Mouse (Mus musculus) neural tube, embryonic 14.5 days (tissue): ENCODE data around the gene Zwilch. TPM values are rescaled to one million over a fixed set of nuclear protein-coding genes. Genes with fewer than 3 reads are reported as not detected.
"Not testable (repeated sequence)": the region's sequence is repeated elsewhere in the genome, so short reads cannot be mapped to it uniquely, and the experiment has no call there.

Source experiments
- ATAC-seq: fragments of 200-750 bp; cut with Nextera tagmentation; 2 replicates; pipeline ENCODE4 v1.8.0; 2017; ENCODE audit warnings: low read depth, mild to moderate bottlenecking, moderate TSS enrichment, moderate library complexity
- H3K27ac ChIP-seq: fragments of 300-500 bp; sonication (generic); 2 replicates; pipeline ENCODE4 v1.5.1; 2014; ENCODE audit warnings: low read depth, mild to moderate bottlenecking, control low read depth, low read length, moderate library complexity, mixed read lengths
- H3K27me3 ChIP-seq: fragments of 300-500 bp; sonication (generic); 2 replicates; pipeline ENCODE4 v1.6.1; 2014; ENCODE audit warnings: low read length; ENCODE audit not compliant: control insufficient read depth, insufficient read depth
- H3K36me3 ChIP-seq: fragments of 300-500 bp; sonication (generic); 2 replicates; pipeline ENCODE4 v1.6.1; 2014; ENCODE audit warnings: low read length, mixed read lengths; ENCODE audit not compliant: control insufficient read depth, insufficient read depth
- H3K4me1 ChIP-seq: fragments of 300-500 bp; sonication (generic); 2 replicates; pipeline ENCODE4 v1.6.1; 2014; ENCODE audit warnings: low read length; ENCODE audit not compliant: control insufficient read depth, insufficient read depth
- H3K4me2 ChIP-seq: fragments of 300-500 bp; sonication (generic); 2 replicates; pipeline ENCODE4 v1.6.1; 2014; ENCODE audit warnings: mild to moderate bottlenecking, low read depth, low read length, control low read depth
- H3K4me3 ChIP-seq: fragments of 300-500 bp; sonication (generic); 2 replicates; pipeline ENCODE4 v1.5.1; 2014; ENCODE audit warnings: low read depth, low read length, control low read depth, mixed read lengths
- H3K9ac ChIP-seq: fragments of 300-500 bp; sonication (generic); replicated peaks from 2 replicates; pipeline ENCODE4 v1.6.1; 2014; ENCODE audit warnings: low read depth, mild to moderate bottlenecking, control low read depth, low read length, mixed read lengths
- H3K9me3 ChIP-seq: fragments of 300-500 bp; sonication (generic); 2 replicates; pipeline ENCODE4 v1.6.1; 2016; ENCODE audit warnings: low read length; ENCODE audit not compliant: control insufficient read depth
- WGBS: fragments of 180-500 bp; shearing (Covaris S2); extraction: QIAGEN DNeasy Blood & Tissue Kit; methylation state at CpG from one replicate; pipeline ENCODE4 v1.1.7; 2014; 5-methylcytosine and 5-hydroxymethylcytosine counted together
- polyA plus RNA-seq: library from polyadenylated mRNA; unstranded; fragments of >200 nt; fragmentation: Nextera tagmentation; extraction: Ambion mirVana; gene quantifications from 2 replicates; pipeline ENCODE4 v1.2.1, GENCODE M21; 2014

Zwilch gene
- polyA plus RNA-seq, 1 experiment from 2014 or later: 6.0 TPM

DNA sequence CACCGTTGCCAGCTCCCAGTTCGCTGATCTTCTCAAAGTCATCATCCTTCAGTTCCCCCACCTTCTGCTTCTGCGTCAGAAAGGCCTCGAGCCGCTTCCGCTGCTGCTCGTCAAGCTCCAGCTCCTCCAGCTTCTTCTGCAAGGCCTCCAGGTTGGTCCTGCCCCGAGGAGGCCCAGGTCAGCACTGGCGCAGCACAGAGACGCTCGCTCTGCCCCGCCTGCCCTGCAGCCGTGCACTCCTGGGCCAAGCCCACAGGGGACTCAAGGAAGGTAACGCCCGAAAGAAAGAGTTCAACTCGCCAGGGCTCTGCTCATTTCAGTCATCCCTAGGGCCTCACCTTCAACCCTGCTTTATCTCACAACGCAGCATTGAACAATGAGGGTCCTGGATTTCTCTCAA is 41.5 kb upstream of the Zwilch start:
- no peaks in the 10 kb centered on the region for H3K36me3 ChIP-seq
- ATAC-seq: no peak
- H3K4me2 ChIP-seq: no peak overlapping the region
- H3K4me1 ChIP-seq: no peaks in the 10 kb centered on the region
- H3K9me3 ChIP-seq: no peaks in the 10 kb centered on the region
- 94% methylated on average over 17 of the region's 17 CpGs for WGBS
- H3K4me3 ChIP-seq: no peak overlapping the region
- no peak overlapping the region for H3K27ac ChIP-seq
- H3K9ac ChIP-seq: no peak overlapping the region
- no peaks in the 10 kb centered on the region for H3K27me3 ChIP-seq

DNA sequence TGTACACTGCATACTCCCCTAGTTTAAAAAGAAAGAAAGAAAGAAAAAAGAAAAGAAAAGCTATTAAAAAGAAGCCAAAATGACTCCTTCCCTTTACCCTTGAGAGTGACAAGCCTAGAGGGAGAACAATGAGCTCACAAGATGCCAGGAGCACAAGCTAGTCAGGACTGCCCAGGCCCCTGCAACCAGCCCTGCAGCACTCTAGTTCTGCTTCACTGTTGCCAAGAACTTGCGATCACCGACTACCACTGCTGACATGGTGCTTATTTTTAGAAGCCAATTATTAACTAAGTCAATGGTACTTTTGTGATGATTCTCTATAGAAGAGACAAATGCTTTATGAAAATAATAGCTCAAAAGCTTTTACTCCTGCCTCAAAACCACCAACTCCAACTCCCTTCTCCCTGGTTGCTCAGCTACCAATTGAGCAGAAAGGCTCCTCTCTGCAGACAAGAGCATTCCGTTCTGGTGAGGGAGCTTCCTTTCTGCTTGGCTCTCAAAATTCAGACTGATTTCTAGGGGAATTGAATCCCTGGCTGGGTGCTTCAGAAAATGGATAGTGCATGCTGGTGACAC is 34.7 kb upstream of the Zwilch start:
- no peak overlapping the region for H3K27ac ChIP-seq

DNA sequence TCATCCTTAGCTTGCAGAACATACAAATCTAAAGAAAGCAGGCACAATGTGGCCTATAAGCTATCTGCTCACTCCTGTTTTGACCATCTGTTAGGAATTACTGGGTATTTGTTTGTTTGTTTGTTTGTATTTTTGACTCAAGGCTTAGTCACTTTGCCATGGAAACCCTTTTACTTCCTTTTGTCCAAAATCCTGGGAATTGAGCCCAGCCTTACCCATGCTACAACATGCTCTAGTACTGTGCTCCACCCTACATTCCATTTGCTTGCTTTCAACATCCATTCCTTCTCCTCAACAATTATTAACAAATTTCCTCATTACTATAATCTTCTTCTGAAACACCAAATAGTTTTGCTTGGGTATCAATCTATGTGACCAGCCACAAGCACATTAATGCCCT is 30.0 kb upstream of the Zwilch start:
- H3K4me1 ChIP-seq: no peaks in the 10 kb centered on the region
- no peak overlapping the region for H3K4me2 ChIP-seq
- H3K9me3 ChIP-seq: no peaks in the 10 kb centered on the region
- no peak overlapping the region for H3K4me3 ChIP-seq
- H3K27ac ChIP-seq: no peak overlapping the region
- H3K27me3 ChIP-seq: no peaks in the 10 kb centered on the region
- no peak for ATAC-seq
- H3K9ac ChIP-seq: no peak overlapping the region
- H3K36me3 ChIP-seq: peaks cover 12% of the 10 kb centered on the region; the same call in 1 of the 2 replicates

More for the DNA sequence above, 34.7 kb upstream of the Zwilch start:
- Histone ChIP-seq H3K27me3 (no peaks in the 10 kb centered on the region), H3K36me3 (peaks cover 12% of the 10 kb centered on the region; the same call in 1 of the 2 replicates), H3K4me1 (no peaks in the 10 kb centered on the region), H3K4me2 (no peak overlapping the region), H3K9me3 (no peaks in the 10 kb centered on the region), H3K4me3 (no peak overlapping the region), H3K9ac (no peak overlapping the region)
- ATAC-seq: no peak
- 82% methylated on average over 3 of the region's 3 CpGs for WGBS

DNA sequence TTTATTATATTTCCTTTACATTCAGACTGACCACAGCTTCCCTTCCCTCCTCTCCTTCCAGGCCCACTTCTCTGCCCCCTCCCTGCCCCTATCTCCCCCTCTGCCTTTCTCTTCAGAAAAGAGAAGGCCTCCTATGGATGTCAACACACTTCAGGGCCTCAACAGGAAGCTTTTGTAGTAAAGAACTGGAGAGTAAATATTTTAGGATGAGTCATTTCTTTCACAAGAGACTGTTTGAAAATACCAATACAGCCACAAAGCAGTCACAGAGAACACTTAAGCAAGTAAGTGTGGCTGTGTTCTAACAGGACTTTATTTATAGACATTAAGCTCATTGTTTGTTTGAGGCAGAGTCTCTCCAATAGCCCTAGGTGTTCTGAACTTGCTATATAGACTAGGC is 29.4 kb upstream of the Zwilch start:
- no peak for ATAC-seq
- Histone ChIP-seq H3K36me3 (peaks cover 12% of the 10 kb centered on the region; the same call in 1 of the 2 replicates), H3K4me3 (no peak overlapping the region), H3K9ac (no peak overlapping the region), H3K9me3 (no peaks in the 10 kb centered on the region), H3K27ac (no peak overlapping the region), H3K4me1 (no peaks in the 10 kb centered on the region), H3K27me3 (no peaks in the 10 kb centered on the region), H3K4me2 (no peak overlapping the region)

DNA sequence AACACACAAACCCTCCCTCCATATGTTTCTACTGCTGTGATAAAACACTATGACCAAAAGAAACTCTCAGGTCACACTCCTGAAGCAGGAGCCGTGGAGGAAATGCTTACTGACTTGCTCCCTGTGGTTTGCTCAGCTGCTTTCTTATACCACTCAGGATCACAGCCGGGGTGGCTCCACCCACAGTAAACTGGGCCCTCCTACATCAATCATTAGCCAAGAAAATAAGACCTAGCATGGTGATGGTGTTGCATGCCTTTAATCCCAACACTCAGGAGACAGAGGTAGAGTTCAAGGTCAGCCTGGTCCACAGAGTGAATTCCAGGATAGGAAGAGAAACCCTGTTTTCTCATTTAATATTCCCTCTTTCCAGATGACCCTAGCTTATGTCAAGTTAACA is 27.0 kb upstream of the Zwilch start:
- ATAC-seq: no peak
- H3K9me3 ChIP-seq: no peaks in the 10 kb centered on the region
- no peak overlapping the region for H3K4me3 ChIP-seq
- no peaks in the 10 kb centered on the region for H3K27me3 ChIP-seq
- H3K4me1 ChIP-seq: no peaks in the 10 kb centered on the region
- no peak overlapping the region for H3K27ac ChIP-seq
- no peak overlapping the region for H3K9ac ChIP-seq
- peaks cover 12% of the 10 kb centered on the region; the same call in 1 of the 2 replicates for H3K36me3 ChIP-seq
- H3K4me2 ChIP-seq: no peak overlapping the region
- WGBS: 71% methylated on average over 2 of the region's 2 CpGs

DNA sequence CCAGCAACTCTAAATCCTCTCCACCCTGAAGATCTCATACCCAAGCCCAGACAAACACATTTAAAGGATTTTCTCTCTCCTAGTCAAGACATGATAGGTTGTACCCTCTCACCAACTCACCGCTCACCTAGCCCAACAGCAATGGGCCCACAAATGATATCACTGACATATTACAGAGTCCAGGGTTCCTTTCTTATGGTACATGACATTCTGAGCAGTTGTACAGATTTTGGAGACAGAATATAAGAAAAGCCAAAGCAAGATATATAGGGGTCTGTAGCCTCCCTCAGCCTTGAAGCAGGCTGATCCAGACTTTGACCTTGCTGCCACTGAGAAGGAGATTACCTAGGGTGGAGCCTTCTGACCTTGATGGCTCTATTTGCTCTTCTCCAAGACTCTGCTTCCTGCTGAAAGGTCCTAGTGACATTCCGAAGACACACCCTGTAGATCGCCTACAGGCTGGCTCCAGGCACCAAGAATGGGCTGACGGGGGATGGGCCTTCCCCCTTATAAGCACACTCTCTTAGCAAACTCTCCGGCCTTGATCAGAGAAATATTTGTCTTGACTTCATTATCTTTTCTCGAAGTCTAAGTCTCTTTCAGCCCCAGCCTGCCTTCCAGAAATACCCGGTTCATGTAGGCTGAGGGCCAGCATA is 26.0 kb upstream of the Zwilch start:
- H3K4me1 ChIP-seq, H3K4me3 ChIP-seq, H3K27me3 ChIP-seq, ATAC-seq, H3K36me3 ChIP-seq, H3K9ac ChIP-seq, H3K4me2 ChIP-seq, H3K27ac ChIP-seq, H3K9me3 ChIP-seq: not testable (repeated sequence)
- WGBS: 95% methylated on average over 7 of the region's 7 CpGs

DNA sequence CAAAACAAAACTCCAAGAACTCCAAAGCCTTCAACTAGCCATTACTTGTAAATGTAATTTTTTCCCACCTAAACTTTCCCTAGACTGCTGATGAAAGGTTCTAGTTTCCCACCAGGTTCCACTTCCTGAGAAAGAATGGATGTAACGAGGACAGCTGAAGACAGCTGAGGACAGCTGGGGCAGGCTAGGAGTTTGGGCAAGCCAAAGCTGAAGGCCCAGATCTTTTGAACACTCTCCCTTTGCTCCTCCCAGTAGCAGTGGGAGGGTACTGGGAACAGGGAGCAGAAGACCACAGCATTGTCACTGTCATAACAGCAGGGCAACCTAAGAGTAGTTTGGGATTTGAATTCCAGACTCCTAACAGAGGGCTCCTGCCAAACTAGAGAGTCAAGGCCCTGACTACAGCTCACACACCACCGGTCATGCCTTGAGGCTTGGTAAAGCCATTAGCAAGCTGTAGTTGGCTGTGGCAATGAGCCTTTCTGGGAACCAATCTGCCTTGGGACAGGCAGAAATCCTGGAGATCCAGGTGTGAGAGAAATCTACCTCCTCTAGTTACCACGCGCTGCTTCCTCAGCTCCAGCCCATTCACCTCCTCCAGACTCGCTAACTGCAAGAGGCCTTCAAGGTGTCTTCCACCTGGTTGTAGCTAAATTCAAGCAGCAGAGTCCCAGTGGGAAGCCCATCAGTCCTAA is 25.3 kb upstream of the Zwilch start:
- Histone ChIP-seq H3K36me3 (peaks cover 6% of the 10 kb centered on the region; the same call in 1 of the 2 replicates), H3K4me3 (no peak overlapping the region), H3K9ac (no peak overlapping the region), H3K27ac (no peak overlapping the region), H3K4me1 (no peaks in the 10 kb centered on the region), H3K4me2 (no peak overlapping the region), H3K9me3 (no peaks in the 10 kb centered on the region), H3K27me3 (no peaks in the 10 kb centered on the region)
- ATAC-seq: no peak
- WGBS: 96% methylated on average over 5 of the region's 5 CpGs

DNA sequence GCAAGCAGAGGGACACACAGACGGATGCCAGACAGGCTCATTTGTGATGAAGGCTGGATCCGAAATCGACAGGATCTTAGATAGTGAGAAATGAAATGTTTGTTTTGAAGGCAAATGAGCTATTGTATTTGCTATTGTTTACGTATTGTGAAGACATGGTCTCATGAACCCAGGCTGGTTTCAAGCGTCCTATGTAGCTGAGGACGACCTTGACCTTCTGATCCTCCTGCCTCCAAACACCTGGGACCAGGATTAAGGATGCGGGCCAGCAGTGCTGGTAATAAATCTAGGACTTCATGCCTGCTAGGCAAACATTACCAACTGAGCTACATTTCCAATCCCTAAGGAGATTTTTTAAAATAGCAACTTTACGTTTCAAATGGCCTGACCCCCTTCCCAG is 24.6 kb upstream of the Zwilch start:
- Histone ChIP-seq H3K4me3 (no peak overlapping the region), H3K36me3 (peaks cover 6% of the 10 kb centered on the region; the same call in 1 of the 2 replicates), H3K4me1 (no peaks in the 10 kb centered on the region), H3K4me2 (no peak overlapping the region), H3K27ac (no peak overlapping the region), H3K9me3 (no peaks in the 10 kb centered on the region), H3K27me3 (no peaks in the 10 kb centered on the region), H3K9ac (no peak overlapping the region)
- 80% methylated on average over 8 of the region's 8 CpGs for WGBS
- ATAC-seq: no peak

DNA sequence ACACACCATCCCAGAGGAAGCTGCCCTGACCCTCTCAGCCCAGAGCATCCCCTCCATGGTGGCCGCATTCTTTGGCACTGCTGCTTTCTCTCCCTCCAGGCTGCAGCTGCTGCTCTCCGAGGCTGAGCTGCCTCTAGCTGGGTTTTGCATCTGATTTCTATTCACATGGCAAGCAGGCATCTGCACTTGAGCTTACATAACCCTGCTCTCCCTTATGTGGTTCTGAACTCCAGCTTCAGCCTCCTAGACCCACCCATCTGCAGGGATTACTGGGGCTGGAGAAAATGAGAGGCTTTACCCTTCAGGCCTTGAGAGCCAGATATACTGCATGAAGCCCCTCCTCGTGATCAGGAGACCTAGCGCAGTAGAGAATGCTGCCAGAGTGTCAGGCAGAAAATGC is 22.6 kb upstream of the Zwilch start:
- Histone ChIP-seq H3K4me1 (no peaks in the 10 kb centered on the region), H3K36me3 (peaks cover 9% of the 10 kb centered on the region), H3K9me3 (no peaks in the 10 kb centered on the region), H3K4me3 (no peak overlapping the region), H3K4me2 (no peak overlapping the region), H3K9ac (no peak overlapping the region), H3K27ac (no peak overlapping the region), H3K27me3 (no peaks in the 10 kb centered on the region)
- no peak for ATAC-seq
- 81% methylated on average over 4 of the region's 4 CpGs for WGBS
